Mouse (Mus musculus) embryonic facial prominence, embryonic 10.5 days (tissue): ENCODE data around the gene Arhgap24. TPM values are rescaled to one million over a fixed set of nuclear protein-coding genes. Genes with fewer than 3 reads are reported as not detected.

Experiments
- DNase-seq: peaks from one replicate; pipeline ENCODE4 v3.0.0-alpha.2; 2017; ENCODE audit warnings: low spot score
- H3K27ac ChIP-seq: fragments of 300-500 bp; sonication (generic); replicated peaks from 2 replicates; pipeline ENCODE4 v1.5.1; 2016; ENCODE audit warnings: mild to moderate bottlenecking
- H3K27me3 ChIP-seq: fragments of 300-500 bp; sonication (generic); replicated peaks from 2 replicates; pipeline ENCODE4 v1.6.1; 2016; ENCODE audit warnings: low read depth, mild to moderate bottlenecking; ENCODE audit not compliant: poor library complexity, severe bottlenecking
- H3K36me3 ChIP-seq: fragments of 300-500 bp; sonication (generic); replicated peaks from 2 replicates; pipeline ENCODE4 v1.6.1; 2016; ENCODE audit warnings: mild to moderate bottlenecking, moderate library complexity
- H3K4me1 ChIP-seq: fragments of 300-500 bp; sonication (generic); 2 replicates; pipeline ENCODE4 v1.6.1; 2016
- H3K4me3 ChIP-seq: fragments of 300-500 bp; sonication (generic); 2 replicates; pipeline ENCODE4 v1.5.1; 2016; ENCODE audit warnings: mild to moderate bottlenecking, moderate library complexity
- H3K9me3 ChIP-seq: fragments of 300-500 bp; sonication (generic); 2 replicates; pipeline ENCODE4 v1.6.1; 2016; ENCODE audit warnings: mild to moderate bottlenecking
- WGBS: fragments of 180-500 bp; shearing (Covaris S2); methylation state at CpG from one replicate; pipeline ENCODE4 v1.1.7; 2016; 5-methylcytosine and 5-hydroxymethylcytosine counted together
- polyA plus RNA-seq: library from polyadenylated mRNA; unstranded; fragments of >200 nt; fragmentation: Nextera tagmentation; extraction: Ambion mirVana; gene quantifications from 2 replicates; pipeline ENCODE4 v1.2.1, GENCODE M21; 2016

Arhgap24 gene
- polyA plus RNA-seq, 1 experiment from 2014 or later, result 8.4 TPM

DNA sequence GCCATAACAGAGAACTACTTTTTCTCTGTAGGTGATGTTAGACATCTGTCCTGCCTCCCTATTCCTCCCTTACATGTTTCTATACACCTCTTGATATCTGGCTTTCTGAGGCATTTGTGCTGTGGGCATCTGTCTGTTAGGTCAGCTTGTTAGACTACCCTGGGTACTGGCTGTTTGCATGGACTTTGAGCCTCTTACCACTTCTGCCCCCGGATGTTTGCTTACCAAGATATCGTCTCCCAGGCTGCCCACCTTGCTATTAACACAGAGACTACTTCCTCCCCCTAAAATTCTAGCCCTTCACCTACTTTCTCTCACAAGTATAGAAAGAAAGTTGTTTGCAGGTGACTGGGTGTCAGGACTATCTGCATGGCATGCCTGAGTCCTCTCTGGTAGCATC, 15.8 kb upstream of the Arhgap24 start:
- H3K27me3 ChIP-seq, result no peaks in the 10 kb centered on the region
- no peaks in the 10 kb centered on the region for H3K9me3 ChIP-seq
- H3K36me3 ChIP-seq, result no peaks in the 10 kb centered on the region
- no peak overlapping the region for H3K27ac ChIP-seq
- no peak for DNase-seq
- 92% methylated on average over 2 of the region's 2 CpGs for WGBS
- no peak overlapping the region for H3K4me3 ChIP-seq
- no peaks in the 10 kb centered on the region for H3K4me1 ChIP-seq

DNA sequence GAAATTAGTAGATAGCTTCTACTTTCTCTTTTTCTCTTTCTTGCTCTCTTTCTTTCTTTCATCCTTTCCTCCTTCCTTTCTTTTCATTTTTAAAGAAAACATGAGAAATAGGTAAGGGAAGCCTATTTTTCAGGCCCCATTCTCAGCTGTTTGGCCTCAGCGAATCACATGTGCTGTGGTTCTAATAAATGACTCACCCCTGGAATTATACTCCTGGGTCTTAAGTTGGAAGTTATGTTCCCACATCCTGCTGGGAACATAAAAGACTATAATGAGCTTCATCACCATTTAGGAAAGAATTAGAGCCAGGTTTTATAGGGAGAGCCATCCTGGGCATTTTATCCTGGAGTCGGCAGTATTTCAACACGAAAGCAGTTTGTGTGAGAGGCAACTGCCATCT, 12.9 kb upstream of the Arhgap24 start:
- no peak overlapping the region for H3K4me3 ChIP-seq
- no peak for DNase-seq
- 91% methylated on average over 3 of the region's 3 CpGs for WGBS

GRCm38 (mm10) chr5:102470284-102470683, 10.9 kb upstream of the Arhgap24 start:
- H3K4me3 ChIP-seq, result no peak overlapping the region
- H3K27ac ChIP-seq, result no peak overlapping the region
- H3K36me3 ChIP-seq, result no peaks in the 10 kb centered on the region
- H3K4me1 ChIP-seq, result no peaks in the 10 kb centered on the region
- 87% methylated on average over 2 of the region's 2 CpGs for WGBS
- H3K9me3 ChIP-seq, result no peaks in the 10 kb centered on the region
- DNase-seq, result no peak
- H3K27me3 ChIP-seq, result no peaks in the 10 kb centered on the region

More for the DNA sequence above, 12.9 kb upstream of the Arhgap24 start:
- H3K36me3 ChIP-seq, result no peaks in the 10 kb centered on the region
- no peak overlapping the region for H3K27ac ChIP-seq
- H3K4me1 ChIP-seq, result no peaks in the 10 kb centered on the region
- H3K9me3 ChIP-seq, result no peaks in the 10 kb centered on the region
- no peaks in the 10 kb centered on the region for H3K27me3 ChIP-seq

- no peak for DNase-seq
- Histone ChIP-seq H3K36me3 (no peaks in the 10 kb centered on the region), H3K4me1 (peaks cover 39% of the 10 kb centered on the region), H3K4me3 (no peak overlapping the region), H3K9me3 (no peaks in the 10 kb centered on the region), H3K27me3 (peaks cover 4% of the 10 kb centered on the region; the same call in 1 of the 2 replicates), H3K27ac (no peak overlapping the region)
- 4% methylated on average over 2 of the region's 2 CpGs for WGBS
Measured at GRCm38 (mm10) chr5:102478076-102478475, 3.1 kb upstream of the Arhgap24 start.

DNA sequence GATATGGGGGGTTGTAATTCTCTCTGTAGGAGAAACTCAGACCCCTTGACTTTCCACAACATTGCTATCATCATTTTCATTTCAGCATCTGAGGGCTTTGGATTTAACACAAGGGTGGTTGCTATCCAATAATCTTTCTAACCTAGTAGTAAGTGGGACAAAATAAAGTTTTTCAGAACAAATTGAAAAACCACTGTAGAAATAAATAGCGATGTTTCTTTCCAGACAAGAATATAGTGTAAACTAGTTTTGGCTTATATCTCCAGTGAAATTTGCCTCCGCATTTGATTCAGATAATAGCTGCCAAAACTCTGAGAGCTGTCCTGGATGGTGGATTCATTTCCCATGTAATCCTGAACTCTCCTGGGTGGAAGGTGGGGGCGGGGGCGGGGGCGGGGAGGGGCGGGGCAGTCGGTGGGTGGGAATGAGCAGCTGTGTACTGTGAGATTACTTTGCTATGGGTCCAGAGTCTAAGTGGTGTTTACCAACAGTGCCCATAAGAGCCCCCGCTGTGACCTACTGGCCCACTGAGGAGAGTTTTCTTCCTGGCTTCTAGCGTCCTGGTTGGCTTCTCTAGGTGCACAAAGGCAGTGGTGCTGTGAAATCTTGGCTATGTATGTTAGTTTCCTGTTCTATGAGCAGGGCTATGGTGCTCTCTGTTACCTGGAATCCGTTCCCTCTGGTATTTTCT, 2.2 kb downstream of the Arhgap24 start:
- WGBS, result 34% methylated on average over 10 of the region's 10 CpGs
- no peaks in the 10 kb centered on the region for H3K36me3 ChIP-seq
- no peak overlapping the region for H3K27ac ChIP-seq
- H3K9me3 ChIP-seq, result no peaks in the 10 kb centered on the region
- H3K4me3 ChIP-seq, result peak overlapping the region; percentile 75; the same call in 1 of the 2 replicates
- H3K27me3 ChIP-seq, result peaks cover 4% of the 10 kb centered on the region; the same call in 1 of the 2 replicates
- H3K4me1 ChIP-seq, result peaks cover 45% of the 10 kb centered on the region
- DNase-seq, result peak; percentile 15

DNA sequence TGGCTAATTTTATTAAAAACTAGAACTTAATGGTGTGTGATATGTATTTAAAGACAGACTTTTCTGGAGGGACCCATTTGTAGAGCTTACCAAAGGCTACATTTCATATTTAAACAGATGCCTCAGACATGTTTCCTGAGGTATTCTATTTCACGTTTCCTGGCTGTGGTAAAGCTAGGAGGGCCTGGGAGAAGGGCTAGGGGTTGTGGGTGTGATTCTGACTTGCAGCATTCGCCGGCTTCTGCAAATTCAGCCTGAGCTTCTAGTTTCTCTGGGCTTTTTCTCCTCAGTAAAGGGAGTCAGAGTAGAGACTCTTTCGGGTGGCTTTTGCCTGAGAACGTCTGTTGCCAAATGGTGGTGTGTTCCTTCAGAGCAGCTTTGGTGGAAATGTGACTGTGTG, 10.4 kb downstream of the Arhgap24 start:
- Histone ChIP-seq H3K27me3 (no peaks in the 10 kb centered on the region), H3K4me3 (no peak overlapping the region), H3K4me1 (peaks cover 7% of the 10 kb centered on the region), H3K36me3 (no peaks in the 10 kb centered on the region), H3K9me3 (no peaks in the 10 kb centered on the region), H3K27ac (no peak overlapping the region)
- no peak for DNase-seq
- WGBS, result 77% methylated on average over 5 of the region's 5 CpGs

DNA sequence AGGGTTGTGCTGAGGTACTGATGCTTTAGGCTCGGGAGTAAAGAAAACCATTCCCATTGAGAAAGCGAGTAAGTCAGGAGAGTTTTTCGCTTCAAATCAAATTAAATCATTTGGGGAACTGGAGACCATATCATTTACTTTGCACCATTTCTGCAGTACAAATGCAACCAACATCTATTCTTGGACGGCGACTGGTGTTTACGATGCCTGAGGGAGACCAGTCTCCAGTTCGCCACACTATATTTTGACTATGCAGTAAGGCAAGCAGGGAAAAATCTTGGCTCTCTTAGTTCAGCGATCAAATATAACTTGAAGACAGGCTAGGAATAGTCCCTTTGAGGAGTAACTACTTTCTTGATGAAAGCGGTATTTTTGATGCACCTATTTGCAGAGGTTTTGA, 11.0 kb downstream of the Arhgap24 start:
- Histone ChIP-seq H3K36me3 (no peaks in the 10 kb centered on the region), H3K4me3 (no peak overlapping the region), H3K4me1 (peaks cover 10% of the 10 kb centered on the region), H3K27ac (no peak overlapping the region), H3K9me3 (no peaks in the 10 kb centered on the region), H3K27me3 (no peaks in the 10 kb centered on the region)
- DNase-seq, result no peak
- WGBS, result 87% methylated on average over 9 of the region's 9 CpGs

GRCm38 (mm10) chr5:102494827-102495226, 13.6 kb downstream of the Arhgap24 start:
- WGBS, result 51% methylated on average over 6 of the region's 6 CpGs
- no peak for DNase-seq
- H3K27ac ChIP-seq, result no peak overlapping the region

DNA sequence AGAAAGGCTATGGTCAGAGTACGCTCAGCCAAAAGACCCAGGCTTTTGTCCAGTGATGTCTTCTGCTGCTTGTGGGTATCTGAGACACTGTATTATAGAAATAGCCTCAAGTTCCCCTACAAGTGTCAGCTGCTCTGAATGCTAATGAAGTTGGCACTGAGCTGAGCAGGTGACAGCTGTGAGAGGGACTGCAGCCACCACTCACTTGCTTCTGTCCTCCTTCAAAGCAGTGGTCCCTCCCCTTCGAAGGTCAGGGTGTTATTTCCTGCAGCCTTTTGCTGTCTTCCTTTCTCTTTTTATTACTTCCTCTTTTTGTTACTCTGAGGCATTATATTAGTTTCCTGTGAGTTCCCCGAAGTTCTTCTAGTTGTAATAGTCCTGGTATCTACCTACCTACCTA, 16.0 kb downstream of the Arhgap24 start:
- H3K4me3 ChIP-seq, result no peak overlapping the region
- no peaks in the 10 kb centered on the region for H3K9me3 ChIP-seq
- H3K27ac ChIP-seq, result no peak overlapping the region
- WGBS, result 81% methylated on average over 3 of the region's 3 CpGs
- H3K36me3 ChIP-seq, result no peaks in the 10 kb centered on the region
- peaks cover 9% of the 10 kb centered on the region for H3K4me1 ChIP-seq
- no peak for DNase-seq
- no peaks in the 10 kb centered on the region for H3K27me3 ChIP-seq

More at GRCm38 (mm10) chr5:102494827-102495226, 13.6 kb downstream of the Arhgap24 start:
- peaks cover 12% of the 10 kb centered on the region for H3K4me1 ChIP-seq
- no peak overlapping the region for H3K4me3 ChIP-seq
- no peaks in the 10 kb centered on the region for H3K27me3 ChIP-seq
- H3K9me3 ChIP-seq, result no peaks in the 10 kb centered on the region
- H3K36me3 ChIP-seq, result no peaks in the 10 kb centered on the region

DNA sequence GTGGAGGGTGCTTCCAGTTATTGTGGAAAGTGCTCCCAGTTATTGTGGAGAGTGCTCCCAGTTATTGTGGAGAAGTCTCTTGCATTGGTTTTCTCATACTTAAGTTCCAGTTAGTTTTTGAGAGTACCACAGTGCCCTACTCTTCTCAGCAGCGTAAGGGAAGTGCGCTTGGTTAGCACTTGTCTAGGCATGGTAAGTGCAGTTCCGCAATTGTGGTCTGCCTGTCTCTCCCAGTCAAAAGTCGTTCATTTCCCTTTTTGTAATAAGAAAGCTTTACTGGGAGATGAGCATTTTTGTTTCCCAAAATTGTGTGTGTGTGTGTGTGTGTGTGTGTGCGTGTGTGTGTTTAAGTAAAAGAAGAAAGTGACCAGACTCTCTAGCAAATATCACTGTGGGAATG, 17.6 kb downstream of the Arhgap24 start:
- no peaks in the 10 kb centered on the region for H3K27me3 ChIP-seq
- DNase-seq, result no peak
- H3K4me3 ChIP-seq, result no peak overlapping the region
- H3K36me3 ChIP-seq, result no peaks in the 10 kb centered on the region
- peaks cover 9% of the 10 kb centered on the region for H3K4me1 ChIP-seq
- 88% methylated on average over 5 of the region's 5 CpGs for WGBS
- no peak overlapping the region for H3K27ac ChIP-seq
- H3K9me3 ChIP-seq, result no peaks in the 10 kb centered on the region

- Histone ChIP-seq H3K4me3 (no peak overlapping the region), H3K36me3 (no peaks in the 10 kb centered on the region), H3K9me3 (no peaks in the 10 kb centered on the region), H3K4me1 (no peaks in the 10 kb centered on the region), H3K27me3 (no peaks in the 10 kb centered on the region), H3K27ac (no peak overlapping the region)
- 90% methylated on average over 2 of the region's 2 CpGs for WGBS
- no peak for DNase-seq
Measured at GRCm38 (mm10) chr5:102502333-102502732, 21.1 kb downstream of the Arhgap24 start.

- no peaks in the 10 kb centered on the region for H3K36me3 ChIP-seq
- DNase-seq, result no peak
- no peak overlapping the region for H3K27ac ChIP-seq
- no peaks in the 10 kb centered on the region for H3K27me3 ChIP-seq
- no peak overlapping the region for H3K4me3 ChIP-seq
- H3K9me3 ChIP-seq, result no peaks in the 10 kb centered on the region
- H3K4me1 ChIP-seq, result no peaks in the 10 kb centered on the region
- 76% methylated on average over 3 of the region's 3 CpGs for WGBS
Measured at GRCm38 (mm10) chr5:102503066-102503465, 21.9 kb downstream of the Arhgap24 start.

GRCm38 (mm10) chr5:102503868-102504267, 22.7 kb downstream of the Arhgap24 start:
- Histone ChIP-seq H3K4me3 (no peak overlapping the region), H3K36me3 (no peaks in the 10 kb centered on the region), H3K4me1 (no peaks in the 10 kb centered on the region), H3K27me3 (no peaks in the 10 kb centered on the region), H3K27ac (no peak overlapping the region), H3K9me3 (no peaks in the 10 kb centered on the region)
- WGBS, result 82% methylated on average over 2 of the region's 2 CpGs
- no peak for DNase-seq
